In the genomic region with DNA sequence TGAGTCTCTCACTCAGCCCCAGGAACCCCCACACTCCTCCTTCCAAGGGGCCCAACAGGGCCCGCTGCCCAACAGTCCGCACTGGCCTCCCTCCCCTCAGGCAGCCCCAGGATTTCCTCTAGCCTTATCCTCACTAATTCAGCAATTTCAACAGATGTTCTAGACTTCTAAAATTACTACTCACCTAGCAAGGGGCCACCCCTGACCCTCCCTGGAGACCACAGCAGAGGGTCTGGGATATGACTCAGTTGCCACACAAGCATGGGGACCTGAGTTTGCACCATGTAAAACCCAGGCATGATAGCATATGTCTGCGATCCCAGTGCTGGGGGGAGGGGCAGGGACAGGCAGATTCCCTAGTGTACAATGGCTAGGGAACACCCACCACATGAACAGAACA, we compare ENCODE assay signal across 20 mouse cellular contexts.
"Had no signal": no experiment of that assay in that cellular context is flagged by ENCODE, and none has a peak within 500 bp of the region (broad histone marks: within the 10 kb centered on the region; RNA-seq: fewer than 3 reads in every experiment).

No protein-coding gene starts in this region.

- H3K27me3 ChIP-seq: liver, embryonic 15.5 days; midbrain, embryonic 12.5 days; neural tube, embryonic 13.5 days; neural tube, embryonic 15.5 days had no signal

- H3K9me3 ChIP-seq: liver, embryonic 15.5 days; midbrain, embryonic 10.5 days; midbrain, embryonic 12.5 days; neural tube, embryonic 13.5 days; neural tube, embryonic 15.5 days had no signal

- DNase-seq: liver, postnatal 0 days; lung, adult 2 months; lung, postnatal 10 days; midbrain, embryonic 14.5 days; retina, postnatal 1 day; right cerebral cortex, adult 18-20 months; right cerebral cortex, postnatal 25 days; right cerebral cortex, postnatal 4 days; spleen, adult 18-20 months; thymus, adult 18-20 months; thymus, postnatal 14 days; thymus, postnatal 36 days had no signal

- H3K9ac ChIP-seq: liver, embryonic 15.5 days; liver, postnatal 0 days; midbrain, embryonic 12.5 days; neural tube, embryonic 13.5 days; neural tube, embryonic 15.5 days had no signal

- H3K4me2 ChIP-seq: liver, embryonic 15.5 days; midbrain, embryonic 12.5 days; neural tube, embryonic 13.5 days; neural tube, embryonic 15.5 days had no signal

- ATAC-seq: liver, postnatal 0 days; midbrain, embryonic 16.5 days had no signal

- H3K4me3 ChIP-seq: liver, embryonic 15.5 days; midbrain, embryonic 10.5 days; midbrain, embryonic 12.5 days; myocyte; neural tube, embryonic 13.5 days; neural tube, embryonic 15.5 days had no signal

- H3K27ac ChIP-seq: liver, embryonic 15.5 days; macrophage; midbrain, embryonic 10.5 days; midbrain, embryonic 12.5 days; neural tube, embryonic 13.5 days; neural tube, embryonic 15.5 days had no signal

- H3K4me1 ChIP-seq: liver, embryonic 15.5 days; midbrain, embryonic 12.5 days had no signal

- H3K36me3 ChIP-seq: liver, embryonic 15.5 days; midbrain, embryonic 10.5 days; midbrain, embryonic 12.5 days had no signal
